Mouse (Mus musculus): ENCODE results near the gene Micu1.

DNA sequence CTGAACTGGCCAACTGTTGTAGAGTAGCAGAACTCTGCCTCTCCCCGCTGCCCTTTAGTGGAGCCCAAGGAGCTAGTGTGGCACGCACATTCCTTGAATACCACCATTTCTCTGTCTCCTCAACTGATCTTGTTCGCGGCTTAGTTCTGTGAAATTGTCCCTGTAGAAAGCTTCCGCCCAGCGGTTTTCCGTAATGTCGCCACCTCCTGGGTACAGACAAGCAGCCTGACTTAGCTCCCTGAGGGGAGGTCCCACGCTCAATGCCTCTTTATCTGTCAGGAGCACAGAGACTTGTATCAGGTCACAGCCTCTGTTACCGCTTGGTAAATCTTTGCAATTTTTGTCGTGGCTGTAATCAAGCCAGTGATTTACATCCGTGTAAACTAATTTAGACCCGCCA lies 110.7 kb downstream of the Micu1 start:
- TF ChIP-seq CTCF (IDR thresholded peaks at IDR 0.05; ENCODE audit: insufficient read depth, low read depth, low read length) (no peak), POLR2A (IDR thresholded peaks at IDR 0.05; ENCODE audit: insufficient read depth, low read depth, low read length) (no peak)

All from olfactory bulb, adult 2 months (tissue).